Mouse (Mus musculus) cortical plate, adult 2 months (tissue): ENCODE measurements around the gene Wdr72.

Experiments used
- CTCF ChIP-seq: fragments of 200-500 bp; IDR thresholded peaks from 2 replicates; pipeline ENCODE4 v1.5.1; 2011; ENCODE audit warnings: mild to moderate bottlenecking, control low read depth, low read length; ENCODE audit not compliant: insufficient read depth; ENCODE audit errors: extremely low read depth
- POLR2A ChIP-seq: fragments of 200-500 bp; IDR thresholded peaks from 2 replicates; pipeline ENCODE4 v1.6.1; 2011; ENCODE audit warnings: mild to moderate bottlenecking, low read length, control low read depth; ENCODE audit not compliant: insufficient read depth; ENCODE audit errors: extremely low read depth

DNA sequence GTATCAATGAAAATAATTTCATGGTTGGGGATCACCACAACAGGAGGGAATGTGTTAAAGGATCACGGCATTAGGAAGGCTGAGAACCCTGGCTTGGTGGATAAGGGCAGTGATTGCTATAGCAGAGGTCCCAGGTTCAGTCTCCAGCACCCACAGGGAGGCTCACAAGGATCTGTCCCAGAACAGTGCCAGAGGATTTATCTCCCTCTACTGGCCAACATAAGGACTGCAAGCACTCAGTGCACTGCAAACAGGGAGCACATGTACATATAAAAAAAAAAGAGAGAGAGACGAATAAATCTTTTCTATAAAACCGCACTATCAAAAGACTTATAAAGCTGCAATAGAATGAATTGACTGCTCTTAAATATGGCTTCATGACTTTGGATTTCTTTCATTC, 43.9 kb upstream of the Wdr72 start:
- TF ChIP-seq CTCF (0 out of 2 replicates have a peak, but pooled peaks have one; percentile 19), POLR2A (no peak)
